Mouse (Mus musculus) testis, adult 2 months (tissue): Measurements from ENCODE around the gene Nckap1l.

ENCODE experiments used
- CTCF ChIP-seq: fragments of 200-500 bp; IDR thresholded peaks from 2 replicates; pipeline ENCODE4 v1.5.1; 2012; ENCODE audit warnings: low read depth, mild to moderate bottlenecking, inconsistent platforms, low read length, moderate library complexity; ENCODE audit not compliant: control insufficient read depth, insufficient read depth, insufficient replicate concordance
- POLR2A ChIP-seq: fragments of 200-500 bp; IDR thresholded peaks from 2 replicates; pipeline ENCODE4 v1.6.1; 2012; ENCODE audit warnings: low read depth, mild to moderate bottlenecking, inconsistent platforms, low read length, moderate library complexity; ENCODE audit not compliant: control insufficient read depth

GRCm38 (mm10) chr15:103534054-103534620, 80.5 kb downstream of the Nckap1l start:
- TF ChIP-seq CTCF (no peak), POLR2A (no peak)
